Mouse (Mus musculus) fibroblast of lung, adult 2 months (primary cell): ENCODE data around the gene Msrb2.

Experiments
- DNase-seq: peaks from one replicate; pipeline ENCODE4 v3.0.0-alpha.2; 2011; ENCODE audit warnings: low read depth

The Msrb2 gene

DNA sequence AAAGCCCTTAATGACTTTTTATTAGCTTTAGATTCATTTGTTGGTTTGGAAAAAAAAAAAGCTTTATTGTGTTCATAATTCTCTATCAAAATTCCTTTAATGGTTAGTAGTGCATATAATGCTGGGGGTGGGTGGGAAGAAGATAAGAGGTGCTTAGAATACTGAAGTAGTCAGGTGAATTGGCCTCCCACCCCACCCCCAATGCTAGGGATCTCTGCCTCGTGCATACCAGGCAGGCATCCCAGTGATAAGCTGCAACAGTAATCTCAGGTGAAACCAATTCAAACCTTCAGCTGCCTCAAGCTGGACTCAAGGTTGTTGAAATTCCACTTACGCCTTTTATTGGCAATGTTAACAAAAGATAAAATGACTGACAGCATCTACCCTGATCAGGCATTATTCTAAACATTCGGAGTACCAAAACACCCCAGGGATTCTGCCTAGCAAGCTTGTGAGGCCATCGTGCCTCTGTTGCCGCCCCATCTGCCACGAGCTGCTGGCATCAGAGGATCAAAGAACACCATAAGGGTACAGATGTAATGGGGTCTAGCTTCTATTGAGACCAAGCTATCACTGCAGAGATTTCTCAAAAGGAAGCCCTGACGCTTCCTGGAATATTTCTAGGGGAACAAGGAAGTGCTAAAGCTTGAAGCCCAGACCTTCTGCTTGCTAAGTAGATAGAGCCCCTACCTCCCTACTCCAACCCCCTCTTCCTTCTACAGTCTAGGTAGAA lies 19.3 kb downstream of the Msrb2 start:
- DNase-seq, result no peak

DNA sequence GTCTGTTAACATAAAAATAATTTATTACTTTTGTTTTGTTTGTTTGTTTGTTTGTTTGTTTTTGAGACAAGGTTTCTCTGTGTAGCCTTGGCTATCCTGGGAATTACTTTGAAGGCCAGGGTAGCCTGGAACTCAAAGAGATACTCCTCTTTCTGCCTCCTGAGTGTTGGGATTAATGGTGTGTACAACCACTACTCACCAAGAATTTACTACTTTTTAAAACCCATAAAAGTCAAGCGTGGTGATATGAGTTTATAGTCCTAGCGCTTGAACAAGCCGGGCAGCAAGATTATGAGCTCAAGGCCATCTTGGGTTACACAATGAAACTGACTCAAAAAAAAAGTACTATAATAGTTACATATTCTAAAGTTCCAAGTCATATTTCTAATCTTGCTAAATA lies 20.4 kb downstream of the Msrb2 start:
- no peak for DNase-seq

DNA sequence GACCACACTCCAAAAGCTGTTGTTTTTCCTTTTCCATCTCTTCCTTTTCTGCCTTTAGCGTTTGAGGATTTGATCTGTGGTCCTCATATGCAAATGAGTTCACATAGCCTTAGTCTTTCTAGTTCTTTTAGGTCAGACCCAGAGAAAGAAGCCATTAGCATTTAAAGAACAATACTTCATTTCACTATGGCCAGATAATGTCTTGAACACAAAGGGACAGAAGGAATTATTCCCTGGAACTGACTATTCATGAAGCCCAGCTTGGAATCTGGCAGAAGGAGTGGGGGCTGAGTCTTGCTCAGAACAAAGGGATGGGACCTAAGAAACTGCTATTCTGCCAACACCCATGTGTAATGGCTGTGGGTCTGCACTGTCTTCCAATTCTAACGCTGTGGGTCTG lies 21.6 kb downstream of the Msrb2 start:
- no peak for DNase-seq

DNA sequence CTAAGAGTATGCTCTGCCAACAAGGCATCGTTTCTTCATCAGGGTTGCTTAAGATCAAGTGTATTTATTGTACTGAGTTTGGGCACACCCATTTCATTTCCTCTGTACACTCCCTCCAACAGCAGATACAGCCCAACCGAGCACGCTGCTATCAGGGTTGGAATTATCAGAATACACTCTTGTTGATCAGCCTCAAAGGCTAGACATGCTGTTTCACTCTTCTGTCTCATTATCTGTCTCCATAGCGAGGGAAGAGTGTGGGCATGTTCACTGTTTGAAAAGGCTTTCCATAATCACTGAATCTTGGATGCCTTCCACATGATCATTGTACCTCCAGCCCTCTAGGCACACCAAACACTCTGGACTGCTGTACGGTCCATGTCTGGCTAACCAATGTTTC lies 34.2 kb downstream of the Msrb2 start:
- DNase-seq, result no peak

DNA sequence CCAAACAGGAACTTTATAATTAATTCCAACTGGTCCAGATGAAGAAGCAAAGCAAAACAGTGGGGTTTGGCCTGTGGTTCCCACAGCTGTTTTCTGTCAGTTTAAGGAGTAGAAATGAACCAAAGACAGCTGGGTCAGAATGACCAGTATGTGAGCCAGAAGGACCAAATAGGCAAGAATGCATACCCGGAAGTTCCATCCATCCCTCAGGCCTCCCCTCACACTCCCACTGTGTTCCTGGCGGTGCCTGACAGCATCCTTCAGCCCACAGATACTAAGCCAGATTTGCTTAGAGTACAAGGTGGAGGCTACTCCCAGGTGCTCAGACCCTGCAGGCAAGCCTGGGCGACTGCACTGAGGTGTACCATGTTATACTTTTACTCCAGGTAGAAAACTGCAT lies 35.3 kb downstream of the Msrb2 start:
- DNase-seq, result peak; percentile 62

DNA sequence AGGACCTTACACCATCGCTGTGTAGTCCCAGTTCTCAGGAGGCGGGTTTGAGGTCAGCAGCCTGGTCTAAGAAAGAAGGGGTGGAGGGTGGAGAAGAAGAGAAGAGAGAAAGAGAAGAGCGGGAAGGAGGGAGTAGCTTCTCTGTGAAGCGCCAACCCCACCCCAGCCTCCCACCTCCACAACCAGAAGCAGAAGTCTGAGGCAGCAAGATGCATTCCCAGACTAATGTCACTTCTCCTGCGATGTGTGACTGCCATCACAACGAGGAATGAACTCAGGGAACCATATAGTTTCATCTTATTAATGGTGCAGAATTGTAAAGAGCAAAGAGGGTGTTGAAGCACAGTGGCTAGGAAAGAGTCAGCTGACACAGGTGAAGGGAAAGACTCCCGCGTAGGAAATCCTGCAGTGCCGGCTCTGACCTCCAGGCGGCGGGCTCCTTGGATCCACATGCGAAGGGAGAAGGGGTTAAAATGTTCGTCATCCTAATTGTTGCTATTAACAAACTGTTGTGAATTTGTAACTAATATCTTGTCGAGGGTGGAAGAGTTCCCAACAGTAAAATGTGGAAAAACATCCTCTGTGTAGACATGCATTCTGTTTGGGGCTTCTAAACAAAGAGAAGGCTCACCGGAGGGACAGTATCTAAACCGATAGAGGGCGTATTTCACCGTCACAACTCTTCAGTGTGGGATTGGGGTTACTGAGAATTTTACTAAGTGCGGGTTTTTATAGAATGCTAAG lies 43.2 kb downstream of the Msrb2 start:
- peak; percentile 36 for DNase-seq

DNA sequence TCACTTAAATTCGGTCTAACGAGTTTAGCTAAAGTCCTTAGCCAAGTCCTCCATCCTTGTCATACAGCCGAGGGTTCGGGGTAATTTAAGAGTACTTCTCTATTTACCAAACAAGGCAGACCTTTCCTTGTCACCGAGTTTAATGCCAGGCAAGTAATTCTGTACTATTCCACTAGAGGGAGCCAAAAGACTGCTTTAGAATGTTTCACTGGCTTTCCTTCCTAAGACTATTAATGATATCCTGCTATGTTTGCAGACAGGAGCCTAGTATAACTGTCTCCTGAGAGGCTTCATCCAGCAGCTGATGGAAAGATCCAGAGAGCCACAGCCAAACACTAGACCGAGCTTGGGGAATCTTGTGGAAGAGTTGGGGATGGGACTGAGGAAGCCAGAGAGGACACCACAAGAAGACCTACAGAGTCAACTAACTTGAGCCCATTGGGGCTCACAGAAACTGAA lies 43.9 kb downstream of the Msrb2 start:
- peak; percentile 67 for DNase-seq

DNA sequence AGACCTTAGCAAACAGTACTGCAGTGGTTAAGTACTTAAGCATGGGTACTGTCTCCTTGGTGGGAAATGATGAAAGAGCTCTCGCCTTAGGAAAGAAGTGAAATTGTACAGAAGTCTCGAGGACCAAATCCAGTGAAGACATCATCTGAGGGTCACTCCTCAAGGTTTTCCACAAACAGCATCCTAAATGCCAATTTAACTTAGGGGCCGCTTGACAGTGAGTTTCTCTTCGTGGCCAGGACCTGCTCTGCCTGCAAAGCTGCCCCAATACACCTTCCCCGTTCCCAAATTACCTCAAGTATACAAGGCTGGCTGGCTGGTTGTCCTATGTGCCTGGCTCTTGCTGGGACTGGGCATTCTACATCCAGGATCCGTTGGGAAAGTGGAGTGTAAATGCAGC lies 44.8 kb downstream of the Msrb2 start:
- no peak for DNase-seq

DNA sequence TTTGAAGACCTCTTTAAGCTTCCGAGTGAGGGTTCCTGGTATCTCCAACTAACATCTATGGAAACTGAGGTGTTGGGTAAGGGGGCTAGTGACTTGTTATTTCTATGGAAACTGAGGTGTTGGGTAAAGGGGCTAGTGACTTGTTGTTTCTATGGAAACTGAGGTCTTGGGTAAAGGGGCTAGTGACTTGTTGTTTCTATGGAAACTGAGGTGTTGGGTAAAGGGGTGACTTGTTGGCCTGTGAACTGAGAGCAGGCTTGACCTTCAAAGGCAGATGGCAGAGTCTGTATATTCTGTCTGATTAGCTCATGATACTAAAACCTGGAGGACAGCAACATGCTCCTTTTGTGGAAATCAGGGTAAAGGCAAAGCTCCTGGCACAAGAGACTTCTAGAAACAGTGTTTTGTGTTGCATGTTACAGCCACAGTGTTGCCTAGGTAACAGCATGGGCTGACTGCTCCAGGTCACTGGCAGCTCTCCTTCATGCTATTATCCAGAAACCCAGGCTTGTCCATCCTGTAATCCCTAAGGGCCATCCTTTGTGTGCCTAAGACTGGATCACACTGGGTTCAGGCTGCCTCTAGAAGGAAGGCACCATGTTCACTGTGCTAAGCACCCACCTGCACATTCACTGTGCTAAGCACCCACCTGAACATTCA lies 48.6 kb downstream of the Msrb2 start:
- DNase-seq, result no peak

DNA sequence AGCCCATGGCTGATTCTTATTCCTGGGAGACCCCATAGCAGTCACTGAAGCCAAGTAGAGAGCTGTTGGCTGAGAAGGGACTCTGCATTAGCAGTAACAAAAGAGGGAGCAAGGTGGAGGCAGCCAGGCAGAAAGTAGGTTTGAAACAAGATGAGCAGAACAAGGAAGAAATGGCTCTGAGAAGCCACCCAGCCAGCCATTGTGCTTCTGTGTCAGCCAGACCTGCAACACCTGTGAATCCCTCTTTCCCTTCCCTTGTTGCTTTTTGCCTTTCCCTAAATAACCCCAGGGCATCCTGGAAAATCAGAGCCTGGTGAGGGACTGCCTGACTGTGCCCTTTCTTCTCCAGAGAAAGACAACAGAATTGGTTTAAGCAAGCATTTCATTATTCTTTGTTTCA lies 51.0 kb downstream of the Msrb2 start:
- no peak for DNase-seq

DNA sequence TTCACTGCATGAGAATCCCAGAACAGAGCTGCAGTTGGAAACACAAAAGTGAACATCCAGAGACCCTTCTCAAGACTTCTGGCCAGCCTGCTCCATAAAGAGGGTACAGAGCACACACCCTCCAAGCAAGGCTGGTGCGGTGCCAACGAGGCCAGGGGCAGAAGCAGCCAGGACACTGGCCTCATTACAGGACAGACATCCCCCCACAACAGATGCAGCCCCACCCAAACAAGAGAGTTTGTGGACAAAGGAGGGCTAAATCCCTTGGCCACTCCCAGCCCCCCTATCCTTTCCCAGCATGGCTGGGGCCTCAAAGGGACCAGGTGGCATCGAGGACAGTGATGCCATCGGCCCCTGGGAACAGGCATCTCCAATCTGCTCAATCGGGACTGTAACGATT lies 51.8 kb downstream of the Msrb2 start:
- no peak for DNase-seq

DNA sequence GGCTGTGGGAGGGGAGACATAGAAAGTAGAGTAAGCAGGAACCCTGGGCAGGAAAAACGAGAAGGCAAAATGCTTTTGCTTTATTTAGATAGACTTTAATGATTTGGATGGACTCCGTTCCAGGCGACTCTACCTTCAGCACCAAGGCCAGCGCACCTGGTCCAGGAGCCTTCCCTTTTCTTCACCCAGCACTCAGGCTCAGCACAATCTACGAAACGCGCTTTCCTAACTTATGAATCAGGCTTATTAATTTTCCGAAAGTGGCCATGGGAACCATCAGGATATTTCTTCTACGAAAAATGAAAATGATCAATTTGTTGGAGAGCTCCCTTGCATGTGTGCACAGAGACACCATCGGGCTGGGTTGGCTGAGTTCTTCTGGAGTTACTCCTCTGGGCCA lies 57.8 kb downstream of the Msrb2 start:
- no peak for DNase-seq

DNA sequence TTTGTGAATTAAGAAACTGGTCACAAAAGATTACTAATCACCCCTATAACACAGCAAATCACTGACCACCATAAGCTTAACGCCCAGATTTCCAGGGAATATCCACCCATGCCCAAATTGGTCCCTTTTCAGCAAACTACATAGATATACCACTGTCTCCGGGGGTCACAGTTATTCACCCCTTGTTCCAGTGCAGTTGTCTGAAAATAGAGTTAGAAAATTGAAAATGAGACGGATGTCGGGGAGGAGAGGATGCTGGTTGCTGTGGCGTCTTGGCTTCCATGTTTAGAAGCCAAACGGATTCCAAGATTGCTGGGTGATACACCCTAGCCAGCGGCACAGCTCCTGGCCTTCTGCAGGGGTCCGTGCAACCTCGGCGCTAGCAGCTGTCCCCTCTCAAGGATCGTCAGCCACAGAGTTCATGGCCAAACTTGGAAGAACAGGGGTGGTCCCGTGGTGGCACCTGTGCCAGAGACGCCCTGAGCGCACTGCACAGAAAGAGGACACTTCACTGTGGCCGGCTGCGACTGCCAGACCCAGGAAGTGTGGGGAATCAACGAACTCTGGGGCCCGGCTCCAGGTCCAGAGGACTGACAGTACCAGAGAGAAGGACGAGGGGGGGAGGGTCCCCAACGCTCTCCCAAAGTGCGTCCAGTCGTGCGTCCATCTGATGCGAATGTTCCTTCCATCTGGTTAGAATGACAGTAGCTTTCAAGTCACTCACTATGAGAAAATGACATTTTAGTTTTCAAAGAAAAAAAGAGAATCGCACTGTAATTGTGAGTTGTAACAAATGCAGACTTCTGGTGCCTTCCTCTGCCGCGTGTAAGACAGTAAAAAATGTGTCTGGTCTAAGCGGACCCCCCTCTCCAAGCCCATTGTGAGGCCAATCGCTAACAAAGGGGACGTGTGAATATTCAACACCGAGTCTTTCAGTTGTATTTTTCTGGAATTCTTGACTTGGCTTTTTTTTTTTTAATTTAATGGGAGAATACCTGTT lies 58.8 kb downstream of the Msrb2 start:
- no peak for DNase-seq

DNA sequence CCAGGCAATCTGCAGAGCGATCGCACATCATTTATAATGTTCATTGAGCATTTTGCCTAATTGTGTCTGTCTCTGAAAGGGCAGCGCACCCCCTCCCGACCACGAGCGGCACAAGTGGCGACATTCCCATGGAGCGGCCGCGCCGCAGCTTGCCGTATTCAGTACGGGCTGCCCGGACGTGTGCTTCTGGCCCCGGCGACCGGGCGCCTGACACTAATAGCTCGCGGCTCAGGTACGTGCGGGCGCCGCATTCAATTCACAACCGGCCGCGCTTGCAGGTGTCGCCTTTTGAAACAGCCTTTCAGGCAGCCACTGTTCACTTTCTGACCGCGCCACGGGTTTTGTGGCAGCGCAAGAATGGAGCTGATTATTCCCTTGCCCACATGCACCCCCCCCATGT lies 59.5 kb downstream of the Msrb2 start:
- DNase-seq, result no peak

DNA sequence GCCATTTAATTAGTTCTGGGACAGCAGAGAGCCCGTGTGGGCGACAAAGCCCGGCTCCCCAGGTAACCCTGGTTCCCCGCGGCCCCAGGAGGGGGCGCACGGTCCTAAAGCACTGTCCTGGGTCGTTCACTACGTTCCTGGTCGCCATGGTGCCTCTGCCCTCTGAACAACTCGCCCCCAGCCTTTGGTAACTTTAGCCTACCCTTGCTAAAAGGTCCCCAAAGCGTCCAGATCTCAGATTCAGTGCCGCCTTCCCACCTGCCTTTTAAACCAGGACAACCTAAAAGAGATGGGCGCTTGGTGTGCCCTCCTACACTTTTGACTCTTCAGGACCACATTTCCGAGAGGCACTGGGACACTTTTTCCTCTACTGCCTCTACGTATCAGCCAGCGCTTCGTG lies 59.9 kb downstream of the Msrb2 start:
- no peak for DNase-seq

DNA sequence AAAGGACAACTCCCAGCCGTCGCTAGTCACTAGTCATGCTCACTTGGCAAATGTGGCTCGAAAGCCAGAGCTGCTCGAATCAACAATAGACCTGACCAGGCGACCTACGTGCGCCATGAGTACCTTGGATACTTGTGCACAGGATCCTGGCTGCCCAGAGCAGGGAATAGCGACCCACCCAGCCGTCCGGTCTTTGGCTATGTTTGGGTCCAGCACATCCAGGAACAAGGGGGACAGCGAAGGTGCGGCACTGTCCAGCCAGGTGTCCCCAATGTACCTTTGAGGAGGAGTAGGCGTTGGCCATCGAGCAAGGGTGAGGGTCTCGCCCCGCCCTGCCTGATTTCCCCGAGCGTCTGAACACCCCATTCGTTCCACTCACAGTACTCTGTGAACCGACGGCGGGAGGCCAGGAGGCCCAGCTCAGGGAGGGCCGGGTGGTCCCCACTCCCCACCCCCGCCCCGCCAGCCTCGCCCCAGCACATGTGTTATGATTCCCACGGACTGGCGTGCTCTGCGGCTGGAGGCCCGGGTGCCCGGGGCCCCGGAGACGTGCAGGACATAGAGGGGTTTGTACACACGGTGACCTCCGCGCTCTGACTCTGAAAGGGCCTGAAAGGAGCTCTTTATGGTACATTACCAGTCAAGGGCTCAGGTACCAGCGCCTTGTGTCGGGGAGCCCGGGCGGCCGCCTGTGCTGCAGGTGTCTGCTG lies 60.5 kb downstream of the Msrb2 start:
- DNase-seq, result no peak

DNA sequence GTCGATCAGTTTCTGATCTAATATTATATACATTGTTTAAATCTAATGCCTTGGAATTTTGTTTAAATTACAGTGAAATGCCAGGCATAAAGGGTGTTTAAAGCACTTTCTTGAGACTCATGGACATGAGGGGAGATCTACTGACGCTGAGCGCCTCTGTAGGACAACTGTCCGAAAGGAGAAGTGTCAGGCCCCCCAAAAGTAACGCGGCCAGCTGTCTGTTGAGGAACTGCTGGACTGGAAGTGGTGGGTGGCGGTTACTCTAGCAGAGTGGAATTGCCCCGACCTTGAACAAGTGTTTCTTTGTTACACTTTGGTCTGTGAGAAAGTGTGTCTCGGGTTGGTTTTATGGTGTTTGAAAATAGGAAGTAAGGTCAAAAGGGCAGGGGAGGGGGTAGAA lies 73.1 kb downstream of the Msrb2 start:
- DNase-seq, result no peak
